Mouse (Mus musculus): Measurements from ENCODE around the gene Cfap97d1. TPM values are rescaled to one million over a fixed set of nuclear protein-coding genes. Genes with fewer than 3 reads are reported as not detected.

The Cfap97d1 gene
- polyA plus RNA-seq, 1 experiment from 2014 or later = not detected

GRCm38 (mm10) chr11:101963473-101964291 lies 20.4 kb upstream of the Cfap97d1 start:
- peak overlapping the region; percentile 83 for H3K4me2 ChIP-seq (replicated peaks)
- no peaks in the 10 kb centered on the region for H3K9me3 ChIP-seq
- H3K27ac ChIP-seq (replicated peaks) = no peak overlapping the region
- WGBS = under 1% methylated on average over 69 of the region's 78 CpGs
- peak overlapping the region; percentile 60 for H3K9ac ChIP-seq (replicated peaks)
- peaks cover 37% of the 10 kb centered on the region for H3K4me1 ChIP-seq
- no peaks in the 10 kb centered on the region for H3K36me3 ChIP-seq
- peaks cover 95% of the 10 kb centered on the region for H3K27me3 ChIP-seq
- H3K4me3 ChIP-seq = peak overlapping the region; percentile 52
- ATAC-seq (ENCODE audit: low FRiP score, low read depth) = peak; percentile 19; the same call in 1 of the 2 replicates

- Histone ChIP-seq H3K27ac (replicated peaks) (no peak overlapping the region), H3K27me3 (peaks cover 90% of the 10 kb centered on the region), H3K4me1 (peaks cover 37% of the 10 kb centered on the region), H3K4me2 (replicated peaks) (no peak overlapping the region), H3K4me3 (no peak overlapping the region), H3K36me3 (no peaks in the 10 kb centered on the region), H3K9me3 (no peaks in the 10 kb centered on the region), H3K9ac (replicated peaks) (no peak overlapping the region)
- WGBS = 7% methylated on average over 7 of the region's 8 CpGs
- ATAC-seq (ENCODE audit: low FRiP score, low read depth) = no peak
Measured at GRCm38 (mm10) chr11:101964647-101965046, 19.4 kb upstream of the Cfap97d1 start.

GRCm38 (mm10) chr11:101965553-101965952 lies 18.5 kb upstream of the Cfap97d1 start:
- H3K9me3 ChIP-seq = no peaks in the 10 kb centered on the region
- H3K36me3 ChIP-seq = no peaks in the 10 kb centered on the region
- peaks cover 37% of the 10 kb centered on the region for H3K4me1 ChIP-seq
- no peak for ATAC-seq (ENCODE audit: low FRiP score, low read depth)
- no peak overlapping the region for H3K4me2 ChIP-seq (replicated peaks)
- 3% methylated on average over 2 of the region's 2 CpGs for WGBS
- H3K4me3 ChIP-seq = no peak overlapping the region
- H3K9ac ChIP-seq (replicated peaks) = no peak overlapping the region
- no peak overlapping the region for H3K27ac ChIP-seq (replicated peaks)
- H3K27me3 ChIP-seq = peaks cover 88% of the 10 kb centered on the region

GRCm38 (mm10) chr11:101966965-101967614 lies 17.0 kb upstream of the Cfap97d1 start, which contains the start of gene Sost:
Sost (minus strand) TSS chr11:101967015.
- Histone ChIP-seq H3K27me3 (peaks cover 72% of the 10 kb centered on the region), H3K4me2 (replicated peaks) (no peak within 1 kb of the TSS), H3K9ac (replicated peaks) (no peak within 1 kb of the TSS), H3K4me1 (peaks cover 37% of the 10 kb centered on the region), H3K27ac (replicated peaks) (no peak within 1 kb of the TSS), H3K4me3 (no peak within 1 kb of the TSS), H3K9me3 (no peaks in the 10 kb centered on the region), H3K36me3 (no peaks in the 10 kb centered on the region)
- WGBS = 22% methylated on average over 9 of the region's 10 CpGs
- ATAC-seq (ENCODE audit: low FRiP score, low read depth) = no peak

- no peak overlapping the region for H3K4me3 ChIP-seq
Measured at GRCm38 (mm10) chr11:101968311-101968710, 15.8 kb upstream of the Cfap97d1 start.

GRCm38 (mm10) chr11:101968791-101969190 lies 15.3 kb upstream of the Cfap97d1 start:
- no peak overlapping the region for H3K9ac ChIP-seq (replicated peaks)
- no peak; the same call in 1 of the 2 replicates for ATAC-seq (ENCODE audit: low FRiP score, low read depth)
- H3K9me3 ChIP-seq = no peaks in the 10 kb centered on the region
- peaks cover 55% of the 10 kb centered on the region for H3K27me3 ChIP-seq
- no peak overlapping the region for H3K4me2 ChIP-seq (replicated peaks)
- WGBS = 0% methylated on average over 5 of the region's 5 CpGs
- H3K27ac ChIP-seq (replicated peaks) = no peak overlapping the region
- H3K36me3 ChIP-seq = no peaks in the 10 kb centered on the region
- H3K4me1 ChIP-seq = peaks cover 24% of the 10 kb centered on the region
- no peak overlapping the region for H3K4me3 ChIP-seq

More at GRCm38 (mm10) chr11:101968311-101968710, 15.8 kb upstream of the Cfap97d1 start:
- Histone ChIP-seq H3K4me1 (peaks cover 29% of the 10 kb centered on the region), H3K27ac (replicated peaks) (no peak overlapping the region), H3K9me3 (no peaks in the 10 kb centered on the region), H3K9ac (replicated peaks) (no peak overlapping the region), H3K27me3 (peaks cover 60% of the 10 kb centered on the region), H3K36me3 (no peaks in the 10 kb centered on the region), H3K4me2 (replicated peaks) (no peak overlapping the region)
- ATAC-seq (ENCODE audit: low FRiP score, low read depth) = no peak
- 15% methylated on average over 7 of the region's 7 CpGs for WGBS

GRCm38 (mm10) chr11:101969835-101970234 lies 14.2 kb upstream of the Cfap97d1 start:
- no peak overlapping the region for H3K27ac ChIP-seq (replicated peaks)
- ATAC-seq (ENCODE audit: low FRiP score, low read depth) = no peak
- H3K4me2 ChIP-seq (replicated peaks) = no peak overlapping the region
- peaks cover 16% of the 10 kb centered on the region for H3K4me1 ChIP-seq
- no peaks in the 10 kb centered on the region for H3K36me3 ChIP-seq
- H3K9ac ChIP-seq (replicated peaks) = no peak overlapping the region
- 83% methylated on average over 13 of the region's 13 CpGs for WGBS
- H3K9me3 ChIP-seq = no peaks in the 10 kb centered on the region
- H3K27me3 ChIP-seq = peaks cover 45% of the 10 kb centered on the region
- no peak overlapping the region for H3K4me3 ChIP-seq

GRCm38 (mm10) chr11:101971410-101971809 lies 12.7 kb upstream of the Cfap97d1 start:
- Histone ChIP-seq H3K27ac (replicated peaks) (no peak overlapping the region), H3K9me3 (no peaks in the 10 kb centered on the region), H3K4me1 (peaks cover 13% of the 10 kb centered on the region; the same call in 1 of the 2 replicates), H3K36me3 (no peaks in the 10 kb centered on the region), H3K9ac (replicated peaks) (no peak overlapping the region), H3K27me3 (peaks cover 29% of the 10 kb centered on the region), H3K4me3 (no peak overlapping the region), H3K4me2 (replicated peaks) (no peak overlapping the region)
- WGBS = 46% methylated on average over 3 of the region's 3 CpGs
- ATAC-seq (ENCODE audit: low FRiP score, low read depth) = no peak

GRCm38 (mm10) chr11:101972097-101972496 lies 12.0 kb upstream of the Cfap97d1 start:
- Histone ChIP-seq H3K27ac (replicated peaks) (no peak overlapping the region), H3K9me3 (no peaks in the 10 kb centered on the region), H3K4me1 (peaks cover 9% of the 10 kb centered on the region; the same call in 1 of the 2 replicates), H3K9ac (replicated peaks) (no peak overlapping the region), H3K27me3 (peaks cover 22% of the 10 kb centered on the region), H3K4me2 (replicated peaks) (no peak overlapping the region), H3K36me3 (no peaks in the 10 kb centered on the region), H3K4me3 (no peak overlapping the region)
- 78% methylated on average over 3 of the region's 3 CpGs for WGBS
- ATAC-seq (ENCODE audit: low FRiP score, low read depth) = no peak

- H3K27ac ChIP-seq (replicated peaks) = no peak overlapping the region
Measured at GRCm38 (mm10) chr11:101972651-101973050, 11.4 kb upstream of the Cfap97d1 start.

GRCm38 (mm10) chr11:101973496-101973895 lies 10.6 kb upstream of the Cfap97d1 start:
- Histone ChIP-seq H3K27me3 (peaks cover 8% of the 10 kb centered on the region; the same call in 1 of the 2 replicates), H3K9ac (replicated peaks) (no peak overlapping the region), H3K4me1 (peaks cover 5% of the 10 kb centered on the region; the same call in 1 of the 2 replicates), H3K4me3 (no peak overlapping the region), H3K27ac (replicated peaks) (no peak overlapping the region), H3K9me3 (no peaks in the 10 kb centered on the region), H3K36me3 (no peaks in the 10 kb centered on the region), H3K4me2 (replicated peaks) (no peak overlapping the region)
- WGBS = 85% methylated on average over 9 of the region's 9 CpGs
- no peak for ATAC-seq (ENCODE audit: low FRiP score, low read depth)

More at GRCm38 (mm10) chr11:101972651-101973050, 11.4 kb upstream of the Cfap97d1 start:
- Histone ChIP-seq H3K9me3 (no peaks in the 10 kb centered on the region), H3K4me2 (replicated peaks) (no peak overlapping the region), H3K27me3 (peaks cover 17% of the 10 kb centered on the region), H3K4me1 (peaks cover 8% of the 10 kb centered on the region; the same call in 1 of the 2 replicates), H3K36me3 (no peaks in the 10 kb centered on the region), H3K9ac (replicated peaks) (no peak overlapping the region), H3K4me3 (no peak overlapping the region)
- no peak for ATAC-seq (ENCODE audit: low FRiP score, low read depth)
- 88% methylated on average over 5 of the region's 5 CpGs for WGBS

- 56% methylated on average over 6 of the region's 6 CpGs for WGBS
- no peak overlapping the region for H3K4me3 ChIP-seq
- H3K27me3 ChIP-seq = peaks cover 6% of the 10 kb centered on the region; the same call in 1 of the 2 replicates
- no peak overlapping the region for H3K4me2 ChIP-seq (replicated peaks)
- no peak overlapping the region for H3K27ac ChIP-seq (replicated peaks)
- H3K9me3 ChIP-seq = no peaks in the 10 kb centered on the region
- 0 out of 2 replicates have a peak, but pooled peaks cover 3% of the 10 kb centered on the region for H3K4me1 ChIP-seq
- ATAC-seq (ENCODE audit: low FRiP score, low read depth) = no peak
- no peak overlapping the region for H3K9ac ChIP-seq (replicated peaks)
- no peaks in the 10 kb centered on the region for H3K36me3 ChIP-seq
Measured at GRCm38 (mm10) chr11:101974181-101974580, 9.9 kb upstream of the Cfap97d1 start.

All from midbrain, embryonic 12.5 days (tissue).